Mouse (Mus musculus) C2C12 (cell line): ENCODE measurements at regions not wholly inside any gene's neighbourhood (a gene's known extent, or its start where the extent isn't known, plus 50 kb on each side); places are given as distances from the start of the nearest gene placed in this dataset.

ENCODE experiments used
- CEBPB ChIP-seq: IDR thresholded peaks from one replicate; pipeline ENCODE4 v1.6.1; 2011; ENCODE audit warnings: low read depth, mild to moderate bottlenecking, control low read depth, moderate library complexity
- CTCF ChIP-seq: IDR thresholded peaks from one replicate; pipeline ENCODE4 v1.5.1; 2011; ENCODE audit not compliant: control insufficient read depth, insufficient read depth, insufficient read length
- MAX ChIP-seq: IDR thresholded peaks from one replicate; pipeline ENCODE4 v1.6.1; 2011; ENCODE audit warnings: mild to moderate bottlenecking, control low read depth
- MYOD1 ChIP-seq: IDR thresholded peaks from one replicate; pipeline ENCODE4 v1.6.1; 2011; ENCODE audit warnings: low read depth; ENCODE audit not compliant: control insufficient read depth, insufficient read length
- MYOG ChIP-seq: IDR thresholded peaks from one replicate; pipeline ENCODE4 v1.6.1; 2011; ENCODE audit not compliant: control insufficient read depth, insufficient read length; ENCODE audit errors: extremely low read depth

GRCm38 (mm10) chr11:18249236-18249635, 295.6 kb upstream of the Etaa1 start:
- TF ChIP-seq CEBPB: no peak
- TF ChIP-seq MAX: no peak
- no peak for TF ChIP-seq MYOG
- no peak for TF ChIP-seq CTCF
- no peak for TF ChIP-seq MYOD1
